Mouse (Mus musculus) lung, adult 18-20 months (tissue): Measurements from ENCODE around the gene Mylk3.

Source experiments
- DNase-seq, 2 experiments: peaks; one replicate each; pipeline ENCODE4 v3.0.0; 2022; ENCODE audit warnings: mixed read lengths in 2 of 2

Gene Mylk3

GRCm38 (mm10) chr8:85386205-85386604, at the start of gene Mylk3:
Gene Mylk3 (minus strand): TSS chr8:85386345.
- DNase-seq = no peak

- peak; percentile 9 to 55 for DNase-seq
These were observed 49.6 kb upstream of the Mylk3 start for GRCm38 (mm10) chr8:85435736-85436135.

GRCm38 (mm10) chr8:85434817-85435216, 48.7 kb upstream of the Mylk3 start:
- DNase-seq = no peak

GRCm38 (mm10) chr8:85433017-85433393, 46.9 kb upstream of the Mylk3 start:
- no peak for DNase-seq

GRCm38 (mm10) chr8:85432168-85433016, 46.2 kb upstream of the Mylk3 start, which contains the start of gene 4921524J17Rik:
Gene 4921524J17Rik (minus strand): TSS chr8:85432833.
- DNase-seq = peak; percentile 96

- no peak for DNase-seq
These were observed 45.4 kb upstream of the Mylk3 start for GRCm38 (mm10) chr8:85431281-85432167.

GRCm38 (mm10) chr8:85430801-85431200, 44.7 kb upstream of the Mylk3 start:
- peak in 1 of 2 experiments; percentile 17 for DNase-seq

GRCm38 (mm10) chr8:85429219-85429618, 43.1 kb upstream of the Mylk3 start:
- DNase-seq = peak in 1 of 2 experiments; percentile 14

GRCm38 (mm10) chr8:85427026-85427425, 40.9 kb upstream of the Mylk3 start:
- DNase-seq = no peak

- no peak for DNase-seq
These were observed 35.2 kb upstream of the Mylk3 start for GRCm38 (mm10) chr8:85421329-85421728.

GRCm38 (mm10) chr8:85408526-85408925, 22.4 kb upstream of the Mylk3 start:
- DNase-seq = no peak

- peak in 1 of 2 experiments; percentile 46 for DNase-seq
These were observed 21.9 kb upstream of the Mylk3 start for GRCm38 (mm10) chr8:85408053-85408505.

- DNase-seq = no peak
These were observed 19.8 kb upstream of the Mylk3 start for GRCm38 (mm10) chr8:85405961-85406360.

GRCm38 (mm10) chr8:85405418-85405817, 19.3 kb upstream of the Mylk3 start:
- no peak for DNase-seq

- DNase-seq = no peak
These were observed 12.4 kb upstream of the Mylk3 start for GRCm38 (mm10) chr8:85398548-85398947.

- peak; percentile 44 to 60 for DNase-seq
These were observed 11.4 kb upstream of the Mylk3 start for GRCm38 (mm10) chr8:85397508-85397907.

- DNase-seq = no peak
These were observed 10.4 kb upstream of the Mylk3 start for GRCm38 (mm10) chr8:85396432-85397079.

- no peak for DNase-seq
These were observed 9.7 kb upstream of the Mylk3 start for GRCm38 (mm10) chr8:85395681-85396431.

GRCm38 (mm10) chr8:85395017-85395416, 8.9 kb upstream of the Mylk3 start:
- no peak for DNase-seq

GRCm38 (mm10) chr8:85393199-85393598, 7.1 kb upstream of the Mylk3 start:
- no peak for DNase-seq

GRCm38 (mm10) chr8:85391438-85391837, 5.3 kb upstream of the Mylk3 start:
- DNase-seq = no peak

GRCm38 (mm10) chr8:85381926-85382325, 4.2 kb downstream of the Mylk3 start:
- DNase-seq = no peak
